Mouse (Mus musculus) T-helper 17 cell (primary cell): ENCODE measurements around the gene Vwa7.

ENCODE experiments used
- in situ Hi-C, 2 experiments: fragments of 300-600 bp; cut with MboI, MseI; formaldehyde crosslinking; loops; 1 replicate in 1 of 2; 2 replicates in 1 of 2; pipeline ENCODE4 v1.15.1; 2025; ENCODE audit warnings: high pct_unique_total_duplicates in 2 of 2

Vwa7 gene

DNA sequence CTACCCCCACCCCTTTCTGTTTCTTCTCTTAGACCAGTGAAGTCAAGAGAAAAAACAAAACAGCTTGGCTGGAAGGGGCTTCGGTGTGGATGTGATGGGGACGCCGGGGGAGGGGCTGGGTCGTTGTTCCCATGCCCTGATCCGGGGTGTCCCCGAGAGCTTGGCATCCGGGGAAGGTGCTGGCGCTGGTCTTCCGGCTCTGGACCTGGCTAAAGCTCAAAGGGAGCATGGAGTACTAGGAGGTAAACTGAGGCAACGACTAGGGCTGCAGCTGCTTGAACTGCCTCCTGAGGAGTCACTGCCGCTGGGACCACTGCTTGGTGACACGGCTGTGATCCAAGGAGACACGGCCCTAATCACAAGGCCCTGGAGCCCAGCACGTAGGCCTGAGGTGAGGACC, 43.7 kb downstream of the Vwa7 start:
- in situ Hi-C loops = loop anchor here (5.0 kb wide), 1 partner anchor 38 kb away; no protein-coding TSS in a partner anchor

DNA sequence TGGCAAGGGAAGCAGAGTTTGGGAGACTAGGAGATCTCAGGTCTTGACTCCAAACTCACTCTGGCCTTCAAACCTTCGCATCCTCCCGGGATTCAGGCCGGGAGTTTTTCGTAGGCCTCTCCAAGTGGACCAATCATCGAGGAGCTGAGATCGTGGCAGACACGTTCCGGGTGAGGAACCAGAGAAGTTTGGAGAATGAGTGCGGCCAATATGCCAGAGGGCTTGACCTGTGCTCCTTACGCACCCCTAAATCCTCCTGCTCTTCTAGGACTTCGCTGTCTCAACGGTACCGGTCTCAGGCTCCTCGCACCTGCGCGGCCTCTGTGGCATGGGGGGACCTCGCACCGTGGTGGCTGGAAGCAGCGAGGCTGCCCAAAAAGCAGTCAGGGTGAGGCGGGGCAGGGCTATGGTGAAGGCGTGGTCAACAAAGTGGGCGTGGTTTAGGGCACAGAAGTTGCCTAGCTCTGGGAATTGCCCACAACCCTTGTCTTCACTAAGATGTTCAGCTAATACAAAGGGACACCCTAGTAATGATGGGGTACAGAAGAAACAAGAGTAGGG, 44.4 kb downstream of the Vwa7 start:
- in situ Hi-C loops = loop anchor here (5.0 kb wide), 1 partner anchor 39 kb away; no protein-coding TSS in a partner anchor

DNA sequence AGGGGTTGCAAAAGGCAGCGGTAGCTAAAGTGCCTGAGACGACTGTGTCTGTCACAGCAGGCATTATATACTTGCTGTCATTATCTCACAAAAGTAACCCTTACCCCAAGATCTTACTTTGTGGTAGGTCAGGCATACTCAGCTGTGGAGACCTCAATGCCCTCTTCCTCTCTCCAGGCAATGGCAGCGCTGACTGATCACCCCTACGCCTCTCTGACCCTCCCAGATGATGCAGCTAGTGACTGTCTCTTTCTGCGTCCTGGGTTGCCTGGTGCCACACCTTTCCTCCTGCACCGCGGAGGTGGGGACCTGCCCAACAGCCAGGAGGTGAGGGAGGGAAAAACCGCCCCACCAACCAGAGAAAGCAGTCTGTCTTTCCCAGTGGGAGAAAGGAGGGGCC, 44.9 kb downstream of the Vwa7 start:
- in situ Hi-C loops = loop anchor here (5.0 kb wide), 1 partner anchor 39 kb away; no protein-coding TSS in a partner anchor

DNA sequence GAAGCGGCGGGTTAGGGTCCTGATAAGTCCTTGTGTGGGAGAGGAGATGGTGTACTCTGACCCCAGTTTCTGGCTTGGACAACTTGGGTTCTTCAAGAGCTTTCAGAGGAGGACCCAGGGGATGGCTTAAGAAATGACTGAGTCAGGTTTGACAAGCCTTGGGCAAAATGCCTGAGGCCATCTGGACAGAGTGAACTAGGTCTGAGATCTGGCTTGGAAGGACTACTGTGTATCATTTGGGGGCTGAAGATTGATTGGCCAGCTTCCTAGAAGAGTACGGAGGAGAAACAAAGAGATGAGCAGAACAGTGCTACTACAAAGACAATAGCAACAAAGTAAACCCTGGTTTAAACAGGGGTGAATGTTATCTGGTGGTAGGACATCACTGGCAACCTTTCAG, 47.1 kb downstream of the Vwa7 start:
- in situ Hi-C loops = loop anchor here (5.0 kb wide), 1 partner anchor 41 kb away; no protein-coding TSS in a partner anchor

DNA sequence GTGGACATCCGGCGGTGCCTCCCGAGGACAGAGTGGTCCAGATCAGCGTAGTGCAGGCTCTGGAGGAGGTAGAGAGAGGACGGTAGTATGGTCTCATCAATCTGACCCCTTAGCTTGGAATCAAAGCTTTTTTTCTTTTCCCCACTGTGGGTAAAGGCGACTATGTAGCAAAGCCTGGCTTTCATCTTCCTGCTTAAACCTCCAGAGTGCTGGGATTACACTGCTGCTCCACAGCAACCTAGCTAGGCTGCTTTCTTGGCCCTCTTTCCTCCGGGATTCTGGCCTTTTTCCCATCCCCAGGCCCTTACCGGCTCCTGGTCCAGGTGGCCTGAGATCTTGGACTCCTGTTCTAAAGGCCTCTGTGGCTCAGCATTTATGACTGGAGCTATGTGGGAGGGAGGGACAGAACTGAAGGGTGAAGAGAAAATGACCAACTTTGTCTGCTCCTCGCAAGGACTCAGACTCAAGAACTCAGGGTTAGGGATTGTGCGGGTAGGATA, 48.0 kb downstream of the Vwa7 start:
- in situ Hi-C loops = loop anchor here (5.0 kb wide), 1 partner anchor 42 kb away; no protein-coding TSS in a partner anchor

DNA sequence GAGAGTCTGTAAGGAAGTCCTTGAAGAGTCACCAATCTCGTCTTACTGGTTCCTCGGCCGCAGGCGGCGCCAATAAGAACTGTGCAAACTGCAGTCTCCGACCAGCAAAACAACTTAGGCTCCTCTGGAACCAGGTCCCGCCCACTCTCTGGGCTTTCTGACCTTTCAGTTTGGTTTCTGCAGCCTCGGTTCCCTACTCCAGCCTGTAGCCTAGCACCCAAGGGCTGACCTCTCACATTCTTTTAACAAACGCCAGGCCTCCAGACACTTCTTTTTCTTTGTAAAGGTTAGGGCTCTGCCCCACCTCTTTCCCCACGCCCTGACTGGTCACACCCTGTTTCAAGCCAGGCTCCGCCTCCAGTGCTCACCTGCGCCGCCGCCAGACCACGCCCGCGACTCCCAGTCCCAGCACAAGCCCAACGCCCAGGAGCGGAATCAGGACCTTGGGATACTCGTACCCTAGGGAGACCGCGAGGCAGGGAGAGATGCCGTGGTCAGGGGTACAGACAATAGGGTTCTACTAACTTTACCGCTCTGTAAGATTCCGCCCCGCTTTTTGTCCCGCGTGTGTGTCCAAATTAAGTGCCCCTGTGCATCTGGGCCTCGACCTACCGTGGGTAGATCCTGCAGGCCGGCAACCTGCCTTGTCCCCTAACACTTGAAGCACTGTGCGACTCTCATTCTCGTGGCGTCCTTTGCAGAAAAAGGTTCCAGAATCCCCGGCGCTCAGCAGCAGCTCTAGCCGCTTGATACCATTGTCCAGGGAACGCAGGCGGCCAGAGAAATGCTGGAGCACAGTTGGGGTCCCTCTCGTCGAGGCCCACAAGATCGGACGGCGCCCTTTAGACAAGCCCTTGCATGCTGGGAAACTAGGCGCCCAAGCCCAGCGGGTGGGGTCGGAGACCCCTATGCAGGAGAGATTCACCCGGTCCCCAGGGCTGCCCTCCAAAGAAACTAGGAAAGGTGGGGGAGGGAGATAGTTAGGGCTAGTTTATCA, 48.9 kb downstream of the Vwa7 start, which contains the start of gene Ly6g6c:
Gene Ly6g6c (plus strand): TSS at position 438 of the 997 bp plus-strand sequence.
- in situ Hi-C loops = loop anchor here (5.0 kb wide), 1 partner anchor 43 kb away; no protein-coding TSS in a partner anchor

DNA sequence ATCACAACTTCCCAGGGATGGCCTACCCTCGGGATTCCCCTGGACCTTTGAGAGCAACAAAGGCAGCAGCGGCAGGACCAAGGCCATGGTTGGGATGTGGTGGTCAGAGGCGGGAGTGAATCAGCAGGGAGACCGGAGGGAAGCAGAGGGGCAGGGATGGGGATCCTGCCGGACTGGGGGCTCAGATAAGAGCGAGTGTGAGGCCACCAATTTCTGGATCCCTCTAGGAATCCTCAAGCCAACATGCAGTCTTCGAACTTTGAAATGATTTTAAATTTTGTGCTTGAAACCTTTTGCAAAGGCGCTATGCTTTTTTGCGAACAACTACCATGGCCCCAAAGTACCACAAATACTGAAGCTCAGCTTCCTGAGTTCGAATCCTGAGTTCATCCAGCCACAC, 49.7 kb downstream of the Vwa7 start, which contains the start of gene Mpig6b:
Gene Mpig6b (minus strand): TSS at position 101 of the 400 bp plus-strand sequence.
- in situ Hi-C loops = no loop called here

DNA sequence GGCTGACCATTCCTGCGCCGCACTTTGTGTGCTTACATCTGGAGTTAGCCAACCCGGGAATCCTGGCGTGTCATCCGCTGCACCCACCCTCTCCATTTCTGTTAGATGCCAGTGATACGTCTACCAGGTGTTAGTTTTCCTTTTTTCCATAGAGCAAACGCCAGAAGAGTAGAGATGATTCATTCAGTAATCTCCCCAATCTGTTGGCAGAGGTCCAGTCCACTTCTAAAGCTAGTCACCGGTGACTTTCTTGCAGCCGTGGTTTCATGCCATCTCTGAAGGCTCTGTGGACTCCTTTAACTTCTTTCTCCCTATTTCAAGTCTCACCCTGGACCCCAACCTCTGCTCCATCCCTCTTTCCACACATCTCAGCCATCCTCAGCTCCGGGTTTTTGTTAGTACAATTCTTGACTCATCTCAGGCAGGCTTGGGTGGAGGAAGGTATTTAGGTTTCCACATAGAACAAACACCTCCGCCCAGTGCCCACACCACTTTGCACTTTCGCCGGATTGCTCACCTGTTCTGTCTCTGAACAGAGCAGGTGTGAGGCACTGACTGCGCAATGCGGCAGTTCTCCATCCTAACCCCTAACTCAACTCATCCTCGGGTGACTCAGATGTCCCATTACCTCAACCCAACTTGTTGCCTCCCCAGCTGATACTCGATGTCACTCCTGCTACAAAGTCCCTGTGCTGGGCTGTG, 52.0 kb downstream of the Vwa7 start:
- in situ Hi-C loops = no loop called here

DNA sequence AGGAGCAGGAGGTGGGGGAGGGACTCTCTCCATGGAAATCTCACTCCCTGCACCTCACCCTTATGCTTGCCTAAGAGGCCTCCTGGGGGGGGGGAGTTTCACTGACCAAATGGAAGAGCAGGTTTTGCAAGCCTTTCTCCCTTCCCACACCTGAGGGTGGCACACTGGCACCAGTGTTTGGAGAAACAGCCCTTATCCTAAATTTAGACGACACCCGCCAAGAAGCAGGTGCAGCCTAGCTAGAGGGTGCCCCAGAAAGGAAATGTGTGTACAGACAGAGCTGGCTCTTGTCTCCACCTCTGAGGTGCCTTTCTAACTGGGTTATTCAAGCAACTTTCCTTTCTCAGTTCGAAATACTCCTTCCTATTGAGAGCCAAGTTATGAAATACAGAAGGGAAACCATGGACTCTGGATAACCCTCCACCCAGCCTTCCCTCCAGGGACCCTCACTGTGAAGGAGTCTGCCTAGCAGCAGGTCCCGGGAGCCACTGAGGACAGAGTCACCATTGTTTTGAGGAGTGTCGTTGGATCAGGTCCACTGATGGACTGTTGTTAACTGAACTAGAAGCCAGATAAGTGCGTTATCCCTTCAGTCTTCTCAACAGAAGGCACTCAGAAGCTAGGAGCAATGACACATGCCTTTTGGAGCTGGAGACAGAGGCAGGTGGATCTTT, 54.3 kb downstream of the Vwa7 start:
- in situ Hi-C loops = no loop called here

DNA sequence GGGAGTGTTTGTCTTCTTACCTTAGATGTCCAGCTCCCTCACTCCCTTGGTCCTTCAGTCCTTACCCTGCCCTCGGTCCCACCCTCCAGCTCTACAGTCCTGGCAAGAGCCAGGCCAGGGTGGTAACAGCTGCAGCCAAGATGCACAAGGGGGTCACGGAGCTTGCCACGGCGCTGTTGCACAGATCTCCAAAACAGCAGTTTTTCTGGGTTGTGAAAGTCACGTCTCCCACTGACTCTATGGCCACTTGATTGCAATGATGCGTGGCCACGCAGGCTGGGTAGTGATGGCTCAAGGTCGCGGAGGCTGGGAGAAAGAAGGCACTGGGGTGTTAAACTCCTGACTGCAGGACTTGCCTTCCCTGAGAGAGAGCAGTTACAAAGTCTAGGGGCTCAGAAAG, 55.1 kb downstream of the Vwa7 start:
- in situ Hi-C loops = no loop called here

DNA sequence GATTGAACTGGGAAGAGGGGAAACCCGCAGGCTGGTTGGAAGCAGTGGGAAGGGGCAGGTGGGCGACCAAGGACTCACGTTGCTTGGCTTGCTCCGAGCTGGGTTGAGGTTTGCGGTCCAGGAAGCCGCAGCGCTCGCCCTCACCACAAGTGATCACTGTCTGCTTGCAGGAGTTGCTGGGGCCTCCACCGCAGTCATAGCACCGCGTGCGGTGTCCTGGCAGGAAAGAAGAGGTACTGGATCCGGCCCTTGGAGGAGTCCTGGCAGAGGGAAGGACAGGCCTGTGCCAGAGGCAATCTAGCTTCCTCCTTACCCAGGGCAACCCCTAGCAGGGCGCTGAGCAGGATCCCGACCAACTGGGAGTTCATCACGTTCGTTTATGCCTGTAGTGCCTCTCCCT, 57.7 kb downstream of the Vwa7 start:
- in situ Hi-C loops = no loop called here
